Mouse (Mus musculus): ENCODE results near the gene Nrxn3.

The Nrxn3 gene

DNA sequence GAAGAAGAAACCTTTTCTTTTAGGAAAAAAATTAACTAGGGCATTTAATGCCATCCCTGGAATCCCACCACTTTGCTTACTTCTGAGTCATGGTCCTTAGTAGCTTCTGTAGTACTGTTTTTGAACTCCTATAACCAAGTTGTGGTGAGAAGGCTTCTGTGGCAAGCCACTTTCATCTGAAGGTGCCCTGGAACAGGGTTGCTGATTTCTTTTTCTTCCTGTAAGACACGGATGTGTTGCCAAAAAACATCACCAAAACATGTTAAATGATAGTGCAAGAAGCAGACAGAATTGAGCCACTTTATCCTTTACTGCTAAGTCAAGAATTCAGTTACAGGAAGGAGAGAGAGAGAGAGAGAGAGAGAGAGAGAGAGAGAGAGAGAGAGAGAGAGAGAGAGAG is 653.9 kb downstream of the Nrxn3 start:
- in situ Hi-C loops (cut with MboI; ENCODE audit: low pct_unique_long_range_greater_than_20kb in 1 of 2, low sequenced_read_pairs in 2 of 2, unreplicated experiment in 1 of 2): no loop called here

DNA sequence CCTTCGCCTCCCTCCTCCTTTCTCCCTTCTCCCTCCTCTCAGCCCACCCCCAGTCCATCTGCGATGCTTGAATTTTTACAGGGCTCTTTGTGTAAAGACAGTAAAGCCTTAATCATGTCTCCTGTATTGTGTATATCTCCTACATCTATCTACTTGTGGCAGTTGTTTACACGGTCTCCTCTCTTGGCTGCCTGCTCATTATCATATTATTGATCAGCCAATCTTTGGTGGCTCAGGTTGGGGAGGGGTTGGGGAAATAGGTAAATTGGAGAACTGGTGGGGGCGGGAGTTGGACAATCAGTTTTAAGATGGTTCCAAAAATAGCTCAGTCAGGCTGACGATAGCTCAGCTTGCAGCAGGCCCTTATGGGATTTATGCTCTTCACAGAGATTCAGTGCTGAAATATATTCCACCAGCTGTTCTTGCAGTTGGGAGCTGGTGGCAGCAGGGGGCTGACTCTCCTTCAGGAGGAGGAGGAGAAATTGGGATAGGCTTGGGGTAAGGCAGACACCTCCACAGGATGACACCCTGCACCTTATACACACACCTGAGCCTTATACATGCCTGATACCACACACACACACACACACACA is 654.5 kb downstream of the Nrxn3 start:
- in situ Hi-C loops (cut with MboI; ENCODE audit: low pct_unique_long_range_greater_than_20kb in 1 of 2, low sequenced_read_pairs in 2 of 2, unreplicated experiment in 1 of 2): no loop called here

DNA sequence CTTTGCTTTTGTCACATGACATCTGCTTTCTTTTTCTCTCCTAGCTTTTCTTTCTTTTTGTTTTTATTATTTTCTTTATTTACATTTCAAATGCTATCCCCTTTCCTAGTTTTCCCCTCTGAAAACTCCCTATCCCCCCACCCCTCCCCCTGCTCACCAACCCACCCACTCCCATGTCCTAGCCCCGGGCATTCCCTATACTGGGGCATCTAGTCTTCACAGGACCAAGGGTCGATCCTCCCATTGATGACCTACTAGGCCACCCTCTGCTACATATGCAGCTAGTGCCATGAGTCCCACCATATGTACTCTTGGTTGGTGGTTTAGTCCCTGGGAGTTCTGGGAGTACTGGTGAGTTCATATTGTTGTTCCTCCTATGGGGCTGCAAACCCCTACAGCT is 655.0 kb downstream of the Nrxn3 start:
- in situ Hi-C loops (cut with MboI; ENCODE audit: low pct_unique_long_range_greater_than_20kb in 1 of 2, low sequenced_read_pairs in 2 of 2, unreplicated experiment in 1 of 2): no loop called here

DNA sequence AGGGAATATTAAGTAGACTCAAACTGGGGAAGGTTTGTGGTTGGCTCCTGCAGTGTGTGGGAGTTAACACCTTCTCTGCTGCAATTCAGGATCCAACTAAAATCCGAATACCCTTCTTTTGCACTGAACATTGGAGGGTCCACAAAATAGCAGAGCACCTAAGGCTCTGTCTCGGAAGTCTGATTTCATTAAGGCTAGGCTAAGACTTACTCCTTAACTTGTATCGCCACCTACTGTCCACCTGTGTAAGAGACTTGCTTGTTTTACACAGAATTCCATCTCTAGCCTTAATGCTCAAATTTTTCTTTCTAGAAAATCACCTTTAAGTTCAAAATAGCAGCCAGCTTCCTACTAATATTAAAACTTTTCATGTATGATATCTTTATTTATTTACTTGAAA is 660.6 kb downstream of the Nrxn3 start:
- in situ Hi-C loops (cut with MboI; ENCODE audit: low pct_unique_long_range_greater_than_20kb in 1 of 2, low sequenced_read_pairs in 2 of 2, unreplicated experiment in 1 of 2): no loop called here

DNA sequence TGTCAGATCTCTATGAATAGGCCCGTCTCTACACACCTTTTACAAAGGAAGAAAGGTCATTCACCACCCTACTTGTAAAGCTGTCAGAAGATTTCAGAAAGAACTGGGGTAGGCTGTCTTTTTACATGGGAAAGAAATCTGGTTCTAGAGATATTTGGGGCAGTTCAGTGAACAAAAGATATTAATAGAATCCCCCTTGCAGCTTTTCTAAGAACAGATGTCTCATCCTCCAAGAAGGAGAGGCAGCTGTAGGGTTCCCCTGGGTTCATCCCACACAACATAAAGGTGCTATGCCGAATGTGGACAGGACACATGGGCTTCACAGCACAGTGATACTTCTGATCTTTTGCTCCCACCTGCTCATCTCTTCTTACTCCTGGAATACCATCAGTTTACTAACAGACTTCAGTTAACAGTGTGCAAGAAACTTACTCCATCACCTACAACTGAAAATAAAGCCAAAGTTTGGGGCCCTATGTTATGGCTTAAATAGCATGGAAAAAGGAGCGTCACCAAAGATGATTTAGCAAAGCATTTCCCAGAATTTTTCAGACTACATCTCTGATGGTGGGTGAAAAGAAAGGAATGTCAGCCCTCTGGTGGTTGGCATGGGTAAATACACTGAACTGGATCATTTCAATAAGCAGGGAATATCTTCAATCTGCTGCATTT is 672.6 kb downstream of the Nrxn3 start:
- in situ Hi-C loops (cut with MboI; ENCODE audit: low pct_unique_long_range_greater_than_20kb in 1 of 2, low sequenced_read_pairs in 2 of 2, unreplicated experiment in 1 of 2): no loop called here

DNA sequence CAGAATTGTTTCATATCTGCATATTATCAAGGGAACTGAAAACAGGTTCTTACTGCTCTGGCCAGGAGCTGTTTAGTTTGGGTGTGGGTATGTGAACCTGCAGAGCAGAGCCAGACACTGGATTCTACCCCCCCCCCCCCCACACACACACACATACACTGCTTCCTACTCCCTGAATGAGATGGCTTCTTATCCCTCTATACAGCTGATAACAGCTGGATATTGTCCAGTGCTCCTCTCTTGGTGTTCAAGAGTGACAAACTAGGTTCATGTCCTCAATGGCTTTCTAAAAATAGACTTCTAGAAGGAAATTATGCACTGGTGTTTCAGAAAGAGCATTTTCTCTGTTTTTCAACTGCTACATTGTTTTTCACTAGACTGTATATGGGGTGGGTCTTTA is 713.8 kb downstream of the Nrxn3 start:
- in situ Hi-C loops (cut with MboI; ENCODE audit: low pct_unique_long_range_greater_than_20kb in 1 of 2, low sequenced_read_pairs in 2 of 2, unreplicated experiment in 1 of 2): no loop called here

DNA sequence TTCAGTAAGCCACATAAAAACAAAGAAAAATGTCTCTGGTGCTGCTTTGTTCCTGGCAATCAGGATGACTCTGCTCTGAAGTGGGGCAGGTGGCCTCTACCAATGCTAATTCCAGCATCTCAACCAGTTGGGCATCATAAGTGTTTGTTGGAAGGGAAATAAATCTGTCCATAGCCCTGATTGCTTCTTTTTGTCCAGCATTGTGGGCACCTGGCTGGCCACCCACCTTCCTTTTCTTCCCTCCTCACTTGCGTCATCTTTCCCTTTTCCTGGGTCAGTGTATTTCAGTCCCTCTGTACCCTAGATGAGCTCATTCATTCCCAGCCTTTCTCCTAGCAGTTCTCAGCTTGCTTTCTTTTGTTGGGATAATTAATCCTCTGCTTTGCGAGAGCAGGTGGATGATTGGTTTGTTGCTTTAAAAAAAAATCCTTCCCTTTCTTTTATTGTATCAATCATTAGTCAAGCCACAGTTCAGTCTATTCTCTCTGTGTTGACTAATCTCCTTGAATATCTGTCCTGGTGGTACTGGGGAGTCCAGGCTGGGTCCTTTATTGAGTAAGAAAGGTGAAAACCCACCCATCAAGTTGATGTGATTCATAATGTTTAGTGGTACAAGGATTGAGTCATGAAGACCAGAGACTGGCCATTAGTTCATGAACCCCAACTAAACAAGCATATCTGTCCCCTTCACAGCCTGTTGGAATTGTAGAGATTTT is 719.8 kb downstream of the Nrxn3 start:
- in situ Hi-C loops (cut with MboI; ENCODE audit: low pct_unique_long_range_greater_than_20kb in 1 of 2, low sequenced_read_pairs in 2 of 2, unreplicated experiment in 1 of 2): no loop called here

DNA sequence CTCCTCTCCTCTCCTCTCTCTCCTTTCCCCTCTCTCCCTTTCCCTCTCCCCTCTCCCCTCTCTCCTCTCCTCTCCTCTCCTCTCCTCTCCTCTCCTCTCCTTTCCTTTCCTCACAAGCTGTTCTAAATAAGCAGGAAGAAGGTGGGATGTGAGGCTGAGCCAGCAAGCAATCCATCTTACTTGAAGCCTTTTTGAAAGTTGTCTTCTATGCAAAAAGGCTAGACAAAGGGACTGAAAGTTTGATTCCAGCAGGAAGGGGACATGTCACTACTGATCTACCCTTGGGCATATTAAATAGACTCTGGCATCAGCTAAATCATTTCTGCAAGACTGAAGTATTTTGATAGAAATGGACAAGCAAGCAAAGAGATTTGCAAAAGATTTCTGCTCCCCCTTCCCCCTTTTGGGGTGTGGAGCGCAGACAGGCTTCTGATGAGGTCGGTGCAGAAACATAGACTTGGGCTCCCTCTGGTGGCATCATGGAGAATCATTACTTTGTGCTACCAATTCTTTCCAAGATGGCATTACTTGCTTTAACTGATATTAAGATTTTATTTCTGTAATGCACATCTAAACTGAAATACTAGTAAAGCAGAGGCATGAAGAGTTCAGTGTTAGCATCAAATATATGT is 728.1 kb downstream of the Nrxn3 start:
- in situ Hi-C loops (cut with MboI; ENCODE audit: low pct_unique_long_range_greater_than_20kb in 1 of 2, low sequenced_read_pairs in 2 of 2, unreplicated experiment in 1 of 2): no loop called here

DNA sequence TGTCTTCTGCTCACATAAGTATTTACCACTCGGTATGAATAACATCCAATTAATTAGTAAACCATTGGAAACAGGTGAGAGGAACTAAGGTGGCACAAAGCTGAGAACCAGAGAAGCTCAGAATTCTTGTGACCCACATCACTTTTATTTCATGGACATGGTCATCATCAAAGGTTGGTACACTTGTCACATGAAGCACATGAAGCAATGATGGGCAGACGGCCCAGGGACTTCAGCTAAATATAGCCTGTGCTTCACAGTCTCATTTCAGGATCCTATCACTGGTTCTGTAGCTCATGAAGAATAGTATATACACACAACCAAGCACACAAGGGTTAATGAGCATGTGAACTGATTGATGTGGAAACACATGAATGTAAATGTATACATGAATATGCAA is 747.5 kb downstream of the Nrxn3 start:
- in situ Hi-C loops (cut with MboI; ENCODE audit: low pct_unique_long_range_greater_than_20kb in 1 of 2, low sequenced_read_pairs in 2 of 2, unreplicated experiment in 1 of 2): no loop called here

DNA sequence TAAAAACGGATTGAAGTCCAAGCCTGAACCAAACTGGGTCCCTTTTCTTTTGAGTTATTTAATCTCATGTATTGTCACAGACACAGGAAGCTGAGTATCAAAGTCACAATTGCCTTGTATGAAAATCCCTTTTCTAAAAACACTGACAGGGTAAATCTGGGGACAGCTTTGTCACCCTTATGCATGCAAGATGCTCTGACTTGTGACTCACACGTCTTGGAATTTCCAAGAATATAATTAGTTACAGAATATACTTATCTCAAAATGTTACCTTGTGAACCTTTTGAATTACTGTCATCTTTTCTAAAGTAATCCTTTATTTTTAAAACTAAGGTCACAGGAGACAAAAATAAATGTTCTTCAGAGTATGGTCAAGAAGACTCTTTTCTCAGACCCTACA is 748.6 kb downstream of the Nrxn3 start:
- in situ Hi-C loops (cut with MboI; ENCODE audit: low pct_unique_long_range_greater_than_20kb in 1 of 2, low sequenced_read_pairs in 2 of 2, unreplicated experiment in 1 of 2): no loop called here

DNA sequence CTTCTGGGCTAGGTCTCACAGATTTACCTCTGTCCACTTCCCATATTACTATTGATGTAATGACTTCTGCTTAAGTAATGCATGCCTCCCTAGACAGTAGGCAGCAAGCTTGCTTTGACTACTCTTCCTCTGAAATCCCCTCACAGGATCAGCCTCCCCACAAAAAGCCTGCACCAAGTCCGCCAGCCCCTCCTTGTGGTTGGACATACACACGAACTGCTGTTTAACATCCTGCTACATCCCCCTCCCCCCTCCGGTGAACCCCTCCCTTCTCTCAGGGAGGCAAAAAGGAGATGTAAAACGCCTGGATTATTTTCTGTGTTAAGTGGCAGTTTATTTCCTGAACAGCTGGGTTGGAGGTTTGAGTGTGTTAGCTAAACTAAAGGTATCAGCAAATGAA is 749.2 kb downstream of the Nrxn3 start:
- in situ Hi-C loops (cut with MboI; ENCODE audit: low pct_unique_long_range_greater_than_20kb in 1 of 2, low sequenced_read_pairs in 2 of 2, unreplicated experiment in 1 of 2): no loop called here

DNA sequence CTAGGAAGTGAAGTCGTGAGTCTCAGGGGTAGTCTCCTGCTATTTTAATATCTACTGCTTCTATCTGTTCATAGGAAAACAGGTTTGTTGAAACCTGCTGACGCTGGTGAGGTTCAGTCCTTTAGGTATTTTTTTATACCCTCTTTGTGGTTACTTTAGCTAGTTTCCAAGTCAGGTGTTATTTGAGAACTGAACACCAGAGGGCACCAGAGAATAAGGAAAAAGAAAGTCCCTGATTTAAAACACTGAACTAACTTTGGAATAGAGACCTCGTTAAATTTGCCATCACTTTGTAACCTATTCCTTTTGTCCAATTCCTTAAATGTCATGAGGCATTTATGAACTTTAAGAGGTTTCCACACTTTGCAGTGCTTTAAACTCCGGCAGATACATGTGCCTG is 756.4 kb downstream of the Nrxn3 start:
- in situ Hi-C loops (cut with MboI; ENCODE audit: low pct_unique_long_range_greater_than_20kb in 1 of 2, low sequenced_read_pairs in 2 of 2, unreplicated experiment in 1 of 2): no loop called here

DNA sequence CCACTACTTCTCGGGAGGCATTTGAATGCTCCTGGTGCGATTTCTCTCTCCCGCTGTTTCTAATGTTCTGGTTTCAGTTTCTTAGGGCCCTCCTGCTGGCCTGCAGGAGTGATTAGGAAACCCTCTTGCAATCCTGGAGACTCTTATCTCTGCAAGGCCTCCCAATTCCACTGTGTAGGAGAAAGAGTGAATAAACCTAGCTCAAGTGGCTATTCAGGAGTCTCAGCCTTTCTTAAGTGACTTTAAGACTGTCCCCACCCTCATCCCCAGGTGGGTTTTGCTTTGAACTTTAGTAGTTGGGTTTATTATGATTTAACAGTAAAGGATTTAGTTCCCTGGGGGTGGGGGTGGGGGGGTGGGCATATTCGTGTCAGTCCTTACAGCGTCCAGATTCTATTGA is 759.5 kb downstream of the Nrxn3 start:
- in situ Hi-C loops (cut with MboI; ENCODE audit: low pct_unique_long_range_greater_than_20kb in 1 of 2, low sequenced_read_pairs in 2 of 2, unreplicated experiment in 1 of 2): no loop called here

DNA sequence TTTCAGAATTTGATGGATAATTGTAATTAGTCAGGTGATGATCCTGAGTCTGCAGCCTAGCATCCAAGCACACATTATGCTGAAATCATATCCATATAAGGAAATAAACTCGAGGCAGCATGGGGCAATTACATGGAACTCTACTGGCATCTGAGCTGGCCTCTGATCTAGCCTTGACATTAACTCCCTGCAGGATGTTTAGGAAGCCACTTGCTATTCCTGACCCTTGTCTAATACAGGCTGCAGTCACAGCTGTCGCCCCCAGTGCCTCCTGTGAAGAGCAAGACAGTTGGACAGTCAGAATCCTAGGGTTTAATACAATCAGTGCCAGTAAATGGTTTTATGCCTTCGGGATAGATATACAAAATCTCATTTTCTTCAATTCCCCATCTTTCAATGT is 781.4 kb downstream of the Nrxn3 start:
- in situ Hi-C loops (cut with MboI; ENCODE audit: low pct_unique_long_range_greater_than_20kb in 1 of 2, low sequenced_read_pairs in 2 of 2, unreplicated experiment in 1 of 2): no loop called here

DNA sequence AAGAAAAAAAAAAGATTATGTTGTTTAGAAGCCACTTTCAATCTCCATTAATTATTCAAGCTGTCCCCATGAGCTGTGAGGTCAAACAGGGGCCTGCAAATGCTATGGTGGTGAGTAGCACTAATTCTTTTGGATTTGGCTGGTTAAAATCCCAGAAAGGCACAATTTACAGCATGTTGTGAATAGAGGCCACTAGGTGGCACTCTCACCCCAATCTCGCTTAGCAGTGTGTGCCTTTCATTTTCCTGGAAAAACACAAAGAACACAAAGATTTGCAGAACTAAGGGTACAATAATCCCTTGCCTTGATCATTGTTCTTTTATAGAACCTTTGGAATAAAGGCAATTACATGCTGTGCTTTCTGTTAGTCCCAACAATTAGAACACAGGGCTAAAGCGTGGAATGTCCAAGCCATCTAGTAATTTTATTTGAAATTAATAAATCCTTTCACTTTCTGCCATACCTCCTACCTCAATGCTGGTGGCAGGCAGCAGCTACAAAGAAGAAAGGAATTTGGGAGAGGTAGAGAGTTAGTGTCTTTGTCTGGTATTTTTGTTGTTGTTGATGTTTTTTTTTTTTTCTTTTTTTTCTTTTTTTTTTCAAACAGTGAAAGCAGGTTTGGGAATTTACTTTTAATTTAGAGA is 782.6 kb downstream of the Nrxn3 start:
- in situ Hi-C loops (cut with MboI; ENCODE audit: low pct_unique_long_range_greater_than_20kb in 1 of 2, low sequenced_read_pairs in 2 of 2, unreplicated experiment in 1 of 2): no loop called here

DNA sequence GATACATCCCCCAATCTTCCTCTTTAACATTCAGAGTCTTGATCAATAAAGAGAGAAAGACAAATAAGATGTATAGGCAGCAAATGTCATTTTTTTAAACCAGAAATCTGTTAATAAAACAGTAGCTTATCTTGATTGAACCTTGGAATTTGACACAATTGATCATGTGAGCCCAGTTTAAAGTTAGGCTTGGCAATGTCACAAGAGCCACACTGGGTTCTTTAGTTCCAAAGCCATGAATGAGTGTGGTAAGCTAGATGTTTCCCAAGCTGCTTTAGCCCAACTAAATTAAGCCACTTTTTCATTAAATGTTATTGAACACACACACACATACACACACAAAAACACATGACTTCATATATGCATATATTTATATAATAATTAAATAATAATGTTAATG is 786.3 kb downstream of the Nrxn3 start:
- in situ Hi-C loops (cut with MboI; ENCODE audit: low pct_unique_long_range_greater_than_20kb in 1 of 2, low sequenced_read_pairs in 2 of 2, unreplicated experiment in 1 of 2): no loop called here

DNA sequence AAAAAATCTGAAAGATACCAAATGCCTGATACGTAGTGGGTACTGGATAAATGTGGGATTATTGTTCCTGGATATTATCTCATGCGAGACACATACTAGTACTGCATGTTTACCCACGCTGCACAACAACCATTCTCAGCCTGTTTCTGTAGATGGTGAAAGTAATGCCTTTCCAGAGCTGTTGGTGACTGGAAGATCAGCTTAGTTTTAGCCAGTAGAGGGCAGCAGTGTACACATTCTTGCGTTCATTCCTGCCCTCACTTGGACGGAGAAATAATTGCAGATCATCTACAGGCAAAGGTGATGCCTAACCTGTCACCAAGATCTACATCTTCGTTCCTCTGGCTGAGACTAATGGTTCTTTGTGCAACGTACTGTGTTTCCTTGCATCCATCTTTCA is 791.1 kb downstream of the Nrxn3 start:
- in situ Hi-C loops (cut with MboI; ENCODE audit: low pct_unique_long_range_greater_than_20kb in 1 of 2, low sequenced_read_pairs in 2 of 2, unreplicated experiment in 1 of 2): no loop called here

DNA sequence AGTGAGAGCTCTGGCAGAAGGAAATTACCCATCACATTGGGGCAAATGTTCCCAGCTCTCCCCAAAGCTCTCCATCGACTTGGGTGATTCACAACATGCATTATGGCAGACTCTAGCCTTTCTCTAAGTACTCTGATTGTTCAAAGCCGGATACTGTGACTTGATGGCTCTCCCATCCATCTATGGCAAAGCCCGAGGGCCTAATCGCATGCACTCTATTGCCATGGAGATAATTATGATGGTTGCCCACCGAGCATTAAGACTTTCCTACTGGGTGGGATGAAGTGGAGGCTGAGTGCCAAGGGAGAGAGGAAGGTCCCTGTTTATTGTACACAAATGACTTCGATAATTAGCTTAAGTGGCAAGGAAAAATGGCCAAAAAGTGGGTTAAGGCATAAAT is 793.4 kb downstream of the Nrxn3 start:
- in situ Hi-C loops (cut with MboI; ENCODE audit: low pct_unique_long_range_greater_than_20kb in 1 of 2, low sequenced_read_pairs in 2 of 2, unreplicated experiment in 1 of 2): no loop called here

DNA sequence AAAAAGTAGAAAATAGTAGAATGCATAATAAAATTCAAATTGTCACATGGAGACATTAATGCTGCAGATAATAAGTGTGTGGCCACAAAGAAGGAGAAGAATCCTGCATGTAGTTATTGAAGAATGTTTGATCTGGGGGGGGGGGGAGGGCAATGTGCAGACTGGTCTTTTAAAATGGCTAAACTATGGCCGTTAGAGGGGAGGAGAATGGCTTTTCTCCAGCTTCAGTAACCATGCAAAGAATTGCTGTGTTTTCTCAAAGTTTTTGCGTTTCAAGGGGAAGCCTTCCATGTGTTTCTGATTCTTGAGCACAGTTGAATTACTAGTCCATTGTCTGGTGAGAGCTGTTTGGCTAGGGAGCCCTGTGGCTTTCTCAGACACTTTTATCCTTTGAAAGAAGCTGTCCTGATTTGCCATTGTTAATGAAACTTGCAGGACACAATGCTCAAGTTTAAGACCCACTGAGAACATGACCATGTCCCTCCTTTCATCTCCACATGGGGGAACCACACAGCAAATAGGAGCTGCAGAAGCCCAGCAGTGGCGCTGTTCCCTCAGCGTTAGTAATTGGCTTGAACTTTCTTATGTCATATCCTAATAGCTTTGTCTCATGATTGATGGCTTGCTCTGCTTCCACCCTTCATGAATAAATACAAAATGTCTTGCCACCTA is 808.1 kb downstream of the Nrxn3 start:
- in situ Hi-C loops (cut with MboI; ENCODE audit: low pct_unique_long_range_greater_than_20kb in 1 of 2, low sequenced_read_pairs in 2 of 2, unreplicated experiment in 1 of 2): no loop called here
